Mouse (Mus musculus): Measurements from ENCODE around the gene Ctnnbl1. TPM values are rescaled to one million over a fixed set of nuclear protein-coding genes. Genes with fewer than 3 reads are reported as not detected.

Ctnnbl1 gene
- polyA plus RNA-seq, 1 experiment = 28.3 TPM

GRCm38 (mm10) chr2:157808368-157808923, 71.2 kb downstream of the Ctnnbl1 start:
- Histone ChIP-seq H3K27me3 (ENCODE audit: control insufficient read depth, insufficient read depth, low read length) (no peaks in the 10 kb centered on the region), H3K4me1 (ENCODE audit: control insufficient read depth, insufficient read depth, insufficient read length) (no peaks in the 10 kb centered on the region; the same call in 1 of the 2 replicates), H3K27ac (ENCODE audit: insufficient read depth, low read length) (no peak overlapping the region), H3K4me3 (ENCODE audit: extremely low read depth, insufficient read depth, insufficient read length) (no peak overlapping the region), H3K36me3 (ENCODE audit: control insufficient read depth, insufficient read depth, low read length) (peaks cover 12% of the 10 kb centered on the region)
- 71% methylated on average over 7 of the region's 7 CpGs for WGBS
- no peak for TF ChIP-seq CTCF (IDR thresholded peaks at IDR 0.05; ENCODE audit: extremely low read depth, insufficient read depth, insufficient read length, insufficient replicate concordance)
- TF ChIP-seq POLR2A (IDR thresholded peaks at IDR 0.05; ENCODE audit: low read depth, low read length) = no peak
- DNase-seq (ENCODE audit: low read depth in 1 of 2, low spot score in 2 of 2) = no peak

- H3K27me3 ChIP-seq (ENCODE audit: control insufficient read depth, insufficient read depth, low read length) = no peaks in the 10 kb centered on the region
- H3K4me1 ChIP-seq (ENCODE audit: control insufficient read depth, insufficient read depth, insufficient read length) = no peaks in the 10 kb centered on the region; the same call in 1 of the 2 replicates
- no peak for DNase-seq (ENCODE audit: low read depth in 1 of 2, low spot score in 2 of 2)
- 90% methylated on average over 6 of the region's 6 CpGs for WGBS
- H3K36me3 ChIP-seq (ENCODE audit: control insufficient read depth, insufficient read depth, low read length) = peaks cover 12% of the 10 kb centered on the region
- TF ChIP-seq CTCF (IDR thresholded peaks at IDR 0.05; ENCODE audit: extremely low read depth, insufficient read depth, insufficient read length, insufficient replicate concordance) (no peak), POLR2A (IDR thresholded peaks at IDR 0.05; ENCODE audit: low read depth, low read length) (no peak)
- H3K4me3 ChIP-seq (ENCODE audit: extremely low read depth, insufficient read depth, insufficient read length) = no peak overlapping the region
- H3K27ac ChIP-seq (ENCODE audit: insufficient read depth, low read length) = no peak overlapping the region
Measured at GRCm38 (mm10) chr2:157809341-157809740, 72.1 kb downstream of the Ctnnbl1 start.

- H3K27me3 ChIP-seq (ENCODE audit: control insufficient read depth, insufficient read depth, low read length) = no peaks in the 10 kb centered on the region
- no peaks in the 10 kb centered on the region; the same call in 1 of the 2 replicates for H3K4me1 ChIP-seq (ENCODE audit: control insufficient read depth, insufficient read depth, insufficient read length)
- peaks cover 12% of the 10 kb centered on the region for H3K36me3 ChIP-seq (ENCODE audit: control insufficient read depth, insufficient read depth, low read length)
- no peak for DNase-seq (ENCODE audit: low read depth in 1 of 2, low spot score in 2 of 2)
- H3K4me3 ChIP-seq (ENCODE audit: extremely low read depth, insufficient read depth, insufficient read length) = no peak overlapping the region
- TF ChIP-seq POLR2A (IDR thresholded peaks at IDR 0.05; ENCODE audit: low read depth, low read length) (no peak), CTCF (IDR thresholded peaks at IDR 0.05; ENCODE audit: extremely low read depth, insufficient read depth, insufficient read length, insufficient replicate concordance) (no peak)
- WGBS = 89% methylated on average over 1 of the region's 1 CpGs
- no peak overlapping the region for H3K27ac ChIP-seq (ENCODE audit: insufficient read depth, low read length)
Measured at GRCm38 (mm10) chr2:157810749-157811148, 73.5 kb downstream of the Ctnnbl1 start.

GRCm38 (mm10) chr2:157813121-157813520, 75.9 kb downstream of the Ctnnbl1 start:
- 95% methylated on average over 4 of the region's 4 CpGs for WGBS
- Histone ChIP-seq H3K27me3 (ENCODE audit: control insufficient read depth, insufficient read depth, low read length) (no peaks in the 10 kb centered on the region), H3K4me3 (ENCODE audit: extremely low read depth, insufficient read depth, insufficient read length) (no peak overlapping the region), H3K4me1 (ENCODE audit: control insufficient read depth, insufficient read depth, insufficient read length) (no peaks in the 10 kb centered on the region; the same call in 1 of the 2 replicates), H3K36me3 (ENCODE audit: control insufficient read depth, insufficient read depth, low read length) (peaks cover 18% of the 10 kb centered on the region), H3K27ac (ENCODE audit: insufficient read depth, low read length) (no peak overlapping the region)
- no peak for DNase-seq (ENCODE audit: low read depth in 1 of 2, low spot score in 2 of 2)
- TF ChIP-seq CTCF (IDR thresholded peaks at IDR 0.05; ENCODE audit: extremely low read depth, insufficient read depth, insufficient read length, insufficient replicate concordance) (no peak), POLR2A (IDR thresholded peaks at IDR 0.05; ENCODE audit: low read depth, low read length) (no peak)

GRCm38 (mm10) chr2:157814116-157814964, 77.1 kb downstream of the Ctnnbl1 start:
- Histone ChIP-seq H3K36me3 (ENCODE audit: control insufficient read depth, insufficient read depth, low read length) (peaks cover 19% of the 10 kb centered on the region), H3K27ac (ENCODE audit: insufficient read depth, low read length) (no peak overlapping the region), H3K27me3 (ENCODE audit: control insufficient read depth, insufficient read depth, low read length) (no peaks in the 10 kb centered on the region), H3K4me3 (ENCODE audit: extremely low read depth, insufficient read depth, insufficient read length) (no peak overlapping the region), H3K4me1 (ENCODE audit: control insufficient read depth, insufficient read depth, insufficient read length) (no peaks in the 10 kb centered on the region)
- no peak for TF ChIP-seq POLR2A (IDR thresholded peaks at IDR 0.05; ENCODE audit: low read depth, low read length)
- TF ChIP-seq CTCF (IDR thresholded peaks at IDR 0.05; ENCODE audit: extremely low read depth, insufficient read depth, insufficient read length, insufficient replicate concordance) = no peak
- WGBS = 86% methylated on average over 11 of the region's 11 CpGs
- no peak for DNase-seq (ENCODE audit: low read depth in 1 of 2, low spot score in 2 of 2)

- no peak overlapping the region for H3K27ac ChIP-seq (ENCODE audit: insufficient read depth, low read length)
- no peaks in the 10 kb centered on the region for H3K4me1 ChIP-seq (ENCODE audit: control insufficient read depth, insufficient read depth, insufficient read length)
- H3K4me3 ChIP-seq (ENCODE audit: extremely low read depth, insufficient read depth, insufficient read length) = no peak overlapping the region
- no peaks in the 10 kb centered on the region for H3K27me3 ChIP-seq (ENCODE audit: control insufficient read depth, insufficient read depth, low read length)
- TF ChIP-seq CTCF (IDR thresholded peaks at IDR 0.05; ENCODE audit: extremely low read depth, insufficient read depth, insufficient read length, insufficient replicate concordance) = no peak
- no peak for TF ChIP-seq POLR2A (IDR thresholded peaks at IDR 0.05; ENCODE audit: low read depth, low read length)
- peaks cover 18% of the 10 kb centered on the region for H3K36me3 ChIP-seq (ENCODE audit: control insufficient read depth, insufficient read depth, low read length)
- 89% methylated on average over 2 of the region's 2 CpGs for WGBS
- DNase-seq (ENCODE audit: low read depth in 1 of 2, low spot score in 2 of 2) = no peak
Measured at GRCm38 (mm10) chr2:157814965-157815283, 77.7 kb downstream of the Ctnnbl1 start.

GRCm38 (mm10) chr2:157817672-157818071, 80.5 kb downstream of the Ctnnbl1 start:
- whole genome bisulfite sequencing = 92% methylated on average over 9 of the region's 9 CpGs
- no peak for DNase-seq (ENCODE audit: low read depth in 1 of 2, low spot score in 2 of 2)
- Histone ChIP-seq H3K4me1 (ENCODE audit: control insufficient read depth, insufficient read depth, insufficient read length) (no peaks in the 10 kb centered on the region), H3K36me3 (ENCODE audit: control insufficient read depth, insufficient read depth, low read length) (peaks cover 15% of the 10 kb centered on the region), H3K27ac (ENCODE audit: insufficient read depth, low read length) (no peak overlapping the region), H3K4me3 (ENCODE audit: extremely low read depth, insufficient read depth, insufficient read length) (no peak overlapping the region), H3K27me3 (ENCODE audit: control insufficient read depth, insufficient read depth, low read length) (no peaks in the 10 kb centered on the region)
- TF ChIP-seq POLR2A (IDR thresholded peaks at IDR 0.05; ENCODE audit: low read depth, low read length) (no peak), CTCF (IDR thresholded peaks at IDR 0.05; ENCODE audit: extremely low read depth, insufficient read depth, insufficient read length, insufficient replicate concordance) (no peak)
